In genomic region chr4:65684401-65684800, GRCm38 (mm10) we compare ENCODE assay signal across 13 mouse cellular contexts.
"Had no signal": no experiment of that assay in that cellular context is flagged by ENCODE, and none has a peak within 500 bp of the region (broad histone marks: within the 10 kb centered on the region; RNA-seq: fewer than 3 reads in every experiment).

No protein-coding gene starts in this region.

- DNase-seq: lung, embryonic 14.5 days; lung, postnatal 10 days; lung, postnatal 4 days; midbrain, embryonic 14.5 days; retina, postnatal 1 day; right cerebral cortex, adult 18-20 months; right cerebral cortex, postnatal 25 days; right cerebral cortex, postnatal 4 days; spleen, adult 18-20 months; thymus, adult 18-20 months; thymus, postnatal 14 days; thymus, postnatal 36 days had no signal

- ATAC-seq: midbrain, embryonic 16.5 days had no signal
